In the genomic region with DNA sequence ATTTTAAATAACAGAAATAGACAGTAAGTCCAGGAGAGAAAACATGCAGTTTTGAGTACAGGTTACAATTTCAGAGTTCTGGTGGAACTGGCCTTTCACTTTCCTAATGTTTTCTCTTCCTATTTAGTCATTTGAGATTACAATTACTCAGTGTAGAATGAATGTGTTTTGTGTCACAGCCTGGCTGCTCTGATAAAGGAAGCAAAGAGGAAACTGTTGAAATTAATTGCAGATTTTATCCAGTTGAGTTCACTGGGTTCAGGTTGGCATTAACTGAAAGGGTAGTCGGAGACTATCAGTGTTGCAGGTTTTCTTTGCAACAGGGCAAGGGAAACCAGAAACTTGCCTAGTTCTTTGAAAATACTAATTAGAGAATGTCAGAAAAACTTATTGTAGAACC, we compare ENCODE assay signal across 16 mouse cellular contexts.
"Had no signal": no experiment of that assay in that cellular context is flagged by ENCODE, and none has a peak within 500 bp of the region (broad histone marks: within the 10 kb centered on the region; RNA-seq: fewer than 3 reads in every experiment).

No protein-coding gene starts in this region.

- H3K4me3 ChIP-seq: neural tube, embryonic 12.5 days; neural tube, embryonic 13.5 days; neural tube, embryonic 15.5 days; stomach, embryonic 15.5 days had no signal

- H3K36me3 ChIP-seq: neural tube, embryonic 12.5 days; neural tube, embryonic 13.5 days; neural tube, embryonic 15.5 days; stomach, embryonic 15.5 days had no signal

- H3K4me2 ChIP-seq: neural tube, embryonic 12.5 days; neural tube, embryonic 13.5 days; neural tube, embryonic 15.5 days; stomach, embryonic 15.5 days had no signal

- H3K4me1 ChIP-seq: neural tube, embryonic 12.5 days; neural tube, embryonic 13.5 days; neural tube, embryonic 15.5 days; stomach, embryonic 15.5 days had no signal

- H3K9me3 ChIP-seq: neural tube, embryonic 12.5 days; neural tube, embryonic 13.5 days; neural tube, embryonic 15.5 days; stomach, embryonic 15.5 days had no signal

- H3K9ac ChIP-seq: neural tube, embryonic 12.5 days; neural tube, embryonic 13.5 days; neural tube, embryonic 15.5 days; stomach, embryonic 15.5 days had no signal

- H3K27ac ChIP-seq: neural tube, embryonic 12.5 days; neural tube, embryonic 13.5 days; neural tube, embryonic 15.5 days; stomach, embryonic 15.5 days; stomach, postnatal 0 days had no signal

- DNase-seq: retina, postnatal 1 day; right cerebral cortex, adult 18-20 months; right cerebral cortex, postnatal 14 days; right cerebral cortex, postnatal 25 days; spleen, adult 18-20 months; thymus, adult 18-20 months; thymus, adult 2 months; thymus, postnatal 14 days; thymus, postnatal 25 days; thymus, postnatal 36 days; thymus, postnatal 4 days had no signal

- H3K27me3 ChIP-seq: neural tube, embryonic 12.5 days; neural tube, embryonic 13.5 days; neural tube, embryonic 15.5 days; stomach, embryonic 15.5 days had no signal
